Mouse (Mus musculus) thymus, postnatal 10 days (tissue): Measurements from ENCODE around the gene Anp32b.

Experiments
- DNase-seq, 2 experiments: peaks; one replicate each; pipeline ENCODE4 v3.0.0; 2021; ENCODE audit warnings: low spot score in 2 of 2

Gene Anp32b

GRCm38 (mm10) chr4:46452855-46453719, 2.4 kb downstream of the Anp32b start:
- no peak for DNase-seq

GRCm38 (mm10) chr4:46454097-46454864, 3.6 kb downstream of the Anp32b start:
- no peak for DNase-seq

- no peak for DNase-seq
Observed at GRCm38 (mm10) chr4:46456762-46457161, 6.1 kb downstream of the Anp32b start.

GRCm38 (mm10) chr4:46457186-46457585, 6.5 kb downstream of the Anp32b start:
- no peak for DNase-seq

- DNase-seq = no peak
Observed at GRCm38 (mm10) chr4:46458411-46458810, 7.7 kb downstream of the Anp32b start.

GRCm38 (mm10) chr4:46463130-46463830, 12.6 kb downstream of the Anp32b start:
- DNase-seq = peak; percentile 62 to 71

- DNase-seq = no peak
Observed at GRCm38 (mm10) chr4:46465740-46466139, 15.0 kb downstream of the Anp32b start.

GRCm38 (mm10) chr4:46475101-46475500, 24.4 kb downstream of the Anp32b start:
- no peak for DNase-seq

GRCm38 (mm10) chr4:46479081-46479480, 28.4 kb downstream of the Anp32b start:
- DNase-seq = no peak

GRCm38 (mm10) chr4:46485696-46486417, 35.2 kb downstream of the Anp32b start:
- peak; percentile 85 to 90 for DNase-seq

- no peak for DNase-seq
Observed at GRCm38 (mm10) chr4:46487348-46487747, 36.6 kb downstream of the Anp32b start.

GRCm38 (mm10) chr4:46489028-46489925, 38.6 kb downstream of the Anp32b start, which contains the start of gene Nans:
TSS of gene Nans (plus strand) at chr4:46489248.
- peak; percentile 95 to 97 for DNase-seq

- no peak for DNase-seq
Observed at GRCm38 (mm10) chr4:46493071-46493470, 42.4 kb downstream of the Anp32b start.

- no peak for DNase-seq
Observed at GRCm38 (mm10) chr4:46495543-46495942, 44.8 kb downstream of the Anp32b start.

- DNase-seq = peak; percentile 69 to 88
Observed at GRCm38 (mm10) chr4:46497286-46497892, 46.7 kb downstream of the Anp32b start.

GRCm38 (mm10) chr4:46498511-46498910, 47.8 kb downstream of the Anp32b start:
- DNase-seq = no peak

- peak in 1 of 2 experiments; percentile 60 for DNase-seq
Observed at GRCm38 (mm10) chr4:46498976-46499375, 48.3 kb downstream of the Anp32b start.

GRCm38 (mm10) chr4:46502606-46503502, 52.2 kb downstream of the Anp32b start:
- no peak for DNase-seq

GRCm38 (mm10) chr4:46503881-46504280, 53.2 kb downstream of the Anp32b start:
- DNase-seq = no peak
